Mouse (Mus musculus) heart, adult 2 months (tissue): Measurements from ENCODE around the gene Gbe1. TPM values are rescaled to one million over a fixed set of nuclear protein-coding genes. Genes with fewer than 3 reads are reported as not detected.

Experiments used
- DNase-seq, 2 experiments: peaks; one replicate each; pipeline ENCODE4 v3.0.0; 2021
- H3K27ac ChIP-seq: fragments of 200-600 bp; 2 replicates; pipeline ENCODE4 v1.8.1; 2022
- H3K27me3 ChIP-seq: fragments of 200-500 bp; 2 replicates; pipeline ENCODE4 v1.6.1; 2012; ENCODE audit warnings: mild to moderate bottlenecking, low read length, inconsistent platforms, mixed read lengths; ENCODE audit not compliant: control insufficient read depth, insufficient read depth
- H3K36me3 ChIP-seq: fragments of 200-500 bp; 2 replicates; pipeline ENCODE4 v1.6.1; 2012; ENCODE audit warnings: low read length, inconsistent platforms; ENCODE audit not compliant: control insufficient read depth, insufficient read depth
- H3K4me1 ChIP-seq: fragments of 200-500 bp; 2 replicates; pipeline ENCODE4 v1.6.1; 2011; ENCODE audit warnings: low read length; ENCODE audit not compliant: control insufficient read depth, insufficient read depth
- H3K4me3 ChIP-seq: fragments of 200-600 bp; 2 replicates; pipeline ENCODE4 v1.8.1; 2022
- H3K79me2 ChIP-seq: fragments of 200-500 bp; replicated peaks from 2 replicates; pipeline ENCODE4 v1.6.1; 2012; ENCODE audit warnings: mild to moderate bottlenecking, inconsistent platforms, low read length, moderate library complexity, mixed read lengths; ENCODE audit not compliant: control insufficient read depth, insufficient read depth
- H3K9ac ChIP-seq: fragments of 200-500 bp; 2 replicates; pipeline ENCODE4 v1.6.1; 2012; ENCODE audit warnings: low read depth, mild to moderate bottlenecking, control low read depth, inconsistent platforms, low read length, mixed read lengths
- CTCF ChIP-seq: fragments of 200-600 bp; IDR thresholded peaks from 2 replicates; pipeline ENCODE4 v1.8.1; 2022; ENCODE audit warnings: antibody characterized with exemption, mild to moderate bottlenecking, moderate library complexity
- EP300 ChIP-seq: fragments of 200-500 bp; IDR thresholded peaks from 2 replicates; pipeline ENCODE4 v1.6.1; 2011; ENCODE audit warnings: low read depth, low read length, control low read depth; ENCODE audit not compliant: insufficient read depth
- POLR2A ChIP-seq: fragments of 200-500 bp; IDR thresholded peaks from 2 replicates; pipeline ENCODE4 v1.6.1; 2011; ENCODE audit warnings: mild to moderate bottlenecking, low read depth, low read length, control low read depth; ENCODE audit not compliant: insufficient read depth
- WGBS: fragments of 180-500 bp; shearing (Covaris S2); methylation state at CpG from one replicate; pipeline ENCODE4 v1.1.7; 2018; 5-methylcytosine and 5-hydroxymethylcytosine counted together
- intact Hi-C: fragments of 180-260 bp; cut with DNase I; formaldehyde crosslinking; loops from one replicate; pipeline ENCODE4 v1.15.1; 2025
- polyA plus RNA-seq: library from polyadenylated mRNA; depleted of rRNA; stranded (reverse); fragments of >200 nt; gene quantifications from 2 replicates; pipeline ENCODE4 v1.2.3, GENCODE M21; 2012
- total RNA-seq, 2 experiments: library from RNA; stranded (reverse); gene quantifications; 2 replicates each; pipeline ENCODE4 v1.2.3; 2021

Gbe1 gene
- total and polyA plus RNA-seq, 3 experiments: 28.5 to 46.6 (median 43.9) TPM

DNA sequence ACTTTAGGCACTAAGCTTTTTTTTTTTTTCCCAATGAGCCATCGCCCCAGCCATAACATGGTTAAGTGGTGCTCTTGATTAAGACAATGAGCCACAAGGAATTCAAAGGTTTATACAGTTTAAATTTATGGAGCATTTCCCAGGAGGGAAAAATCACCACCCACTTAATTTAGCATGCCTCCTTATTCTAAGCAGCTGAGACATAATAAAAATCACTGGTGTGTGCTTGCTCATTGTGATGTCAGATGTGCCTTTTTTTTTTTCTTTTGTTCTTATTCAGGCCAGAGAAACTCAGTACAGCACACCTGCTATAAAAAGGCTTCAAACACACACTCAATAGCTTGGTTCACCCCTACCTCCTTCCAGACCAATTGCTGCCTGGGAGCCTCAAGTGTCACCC lies 303.9 kb downstream of the Gbe1 start:
- Histone ChIP-seq H3K36me3 (no peaks in the 10 kb centered on the region), H3K27me3 (no peaks in the 10 kb centered on the region), H3K4me3 (no peak overlapping the region), H3K9ac (no peak overlapping the region), H3K27ac (no peak overlapping the region), H3K79me2 (no peaks in the 10 kb centered on the region), H3K4me1 (no peaks in the 10 kb centered on the region)
- WGBS: 67% methylated on average over 1 of the region's 1 CpGs
- intact Hi-C loops: no loop called here
- no peak for TF ChIP-seq POLR2A
- no peak for TF ChIP-seq CTCF
- no peak for TF ChIP-seq EP300
- DNase-seq: no peak

DNA sequence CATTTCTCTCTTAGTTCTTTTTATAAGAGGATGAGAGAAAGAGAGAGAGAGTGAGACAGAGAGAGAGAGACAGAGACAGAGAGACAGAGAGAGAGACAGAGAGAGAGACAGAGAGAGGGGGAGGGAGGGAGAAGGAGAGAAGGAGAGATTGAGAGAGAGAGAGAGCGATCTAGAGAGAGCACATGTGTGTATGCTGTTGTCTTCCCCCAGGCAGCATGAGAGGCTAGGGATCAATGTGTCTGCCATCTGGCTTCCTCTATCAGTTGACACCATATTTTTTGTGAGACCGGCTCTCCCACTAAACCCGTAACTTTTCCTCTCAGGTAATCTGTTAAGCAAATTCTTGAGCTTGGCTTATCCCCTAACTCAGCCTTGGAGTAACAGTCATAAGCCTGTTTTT lies 304.4 kb downstream of the Gbe1 start:
- H3K36me3 ChIP-seq: no peaks in the 10 kb centered on the region

More for the DNA sequence above, 304.4 kb downstream of the Gbe1 start:
- no peak overlapping the region for H3K4me3 ChIP-seq
- H3K4me1 ChIP-seq: no peaks in the 10 kb centered on the region
- H3K27ac ChIP-seq: no peak overlapping the region
- 80% methylated on average over 3 of the region's 3 CpGs for WGBS
- no peak for TF ChIP-seq POLR2A
- TF ChIP-seq EP300: no peak
- no peak for TF ChIP-seq CTCF
- no peaks in the 10 kb centered on the region for H3K27me3 ChIP-seq
- H3K9ac ChIP-seq: no peak overlapping the region
- no peaks in the 10 kb centered on the region for H3K79me2 ChIP-seq
- intact Hi-C loops: no loop called here
- no peak for DNase-seq
